ENCODE assay signal across 11 mouse cellular contexts in genomic region chr1:182465309-182465708, GRCm38 (mm10). TPM values are rescaled to one million over a fixed set of nuclear protein-coding genes. Genes with fewer than 3 reads are reported as not detected.
DNase-seq lines count a peak whose midpoint lies in the region; ATAC-seq lines count a peak whose summit lies in the region.
"Had no signal": no experiment of that assay in that cellular context is flagged by ENCODE, and none has a peak within 500 bp of the region (broad histone marks: within the 10 kb centered on the region; RNA-seq: fewer than 3 reads in every experiment).

No protein-coding gene starts in this region.

- H3K4me2 ChIP-seq in heart, embryonic 13.5 days, result no peak overlapping the region
- no peak overlapping the region for H3K4me2 ChIP-seq in heart, embryonic 12.5 days
- no peak overlapping the region for H3K4me2 ChIP-seq in midbrain, embryonic 13.5 days (replicated peaks)
- no peak overlapping the region for H3K4me2 ChIP-seq in midbrain, embryonic 14.5 days (ENCODE audit: low read length)
- 0 out of 2 replicates have a peak overlapping the region, but pooled peaks have one; percentile 1 for H3K4me2 ChIP-seq in kidney, embryonic 16.5 days (replicated peaks; ENCODE audit: low read depth, low read length)
- no peak overlapping the region for H3K4me2 ChIP-seq in stomach, embryonic 16.5 days (ENCODE audit: low read depth, low read length)
- H3K4me2 ChIP-seq: limb, embryonic 15.5 days had no signal

- H3K4me1 ChIP-seq in heart, embryonic 13.5 days, result peaks cover 21% of the 10 kb centered on the region
- peaks cover 12% of the 10 kb centered on the region for H3K4me1 ChIP-seq in heart, embryonic 12.5 days (replicated peaks)
- 0 out of 2 replicates have a peak, but pooled peaks cover 8% of the 10 kb centered on the region for H3K4me1 ChIP-seq in midbrain, embryonic 13.5 days (replicated peaks)
- no peaks in the 10 kb centered on the region for H3K4me1 ChIP-seq in midbrain, embryonic 14.5 days (ENCODE audit: control insufficient read depth, insufficient read depth, low read length)
- H3K4me1 ChIP-seq in kidney, embryonic 16.5 days (ENCODE audit: insufficient read depth, low read length), result peaks cover 43% of the 10 kb centered on the region
- H3K4me1 ChIP-seq in stomach, embryonic 16.5 days (ENCODE audit: control insufficient read depth, insufficient read depth, low read length), result peaks cover 17% of the 10 kb centered on the region
- H3K4me1 ChIP-seq: limb, embryonic 15.5 days had no signal

- no peaks in the 10 kb centered on the region for H3K27me3 ChIP-seq in heart, embryonic 13.5 days (replicated peaks)
- H3K27me3 ChIP-seq in heart, embryonic 12.5 days (replicated peaks), result no peaks in the 10 kb centered on the region
- no peaks in the 10 kb centered on the region for H3K27me3 ChIP-seq in midbrain, embryonic 13.5 days
- H3K27me3 ChIP-seq in midbrain, embryonic 14.5 days (ENCODE audit: control insufficient read depth, insufficient read depth, low read length), result no peaks in the 10 kb centered on the region
- H3K27me3 ChIP-seq in kidney, embryonic 16.5 days (ENCODE audit: insufficient read depth, low read length), result no peaks in the 10 kb centered on the region
- H3K27me3 ChIP-seq in stomach, embryonic 16.5 days (ENCODE audit: control insufficient read depth, insufficient read depth, low read length), result no peaks in the 10 kb centered on the region
- H3K27me3 ChIP-seq: limb, embryonic 15.5 days; megakaryocyte, embryonic 14.5 days had no signal

- no peak overlapping the region for H3K4me3 ChIP-seq in heart, embryonic 13.5 days
- H3K4me3 ChIP-seq in heart, embryonic 12.5 days, result no peak overlapping the region
- no peak overlapping the region for H3K4me3 ChIP-seq in midbrain, embryonic 13.5 days (replicated peaks)
- H3K4me3 ChIP-seq in midbrain, embryonic 14.5 days (replicated peaks; ENCODE audit: low read depth, low read length), result no peak overlapping the region
- no peak overlapping the region for H3K4me3 ChIP-seq in kidney, embryonic 16.5 days (ENCODE audit: low read length)
- no peak overlapping the region for H3K4me3 ChIP-seq in stomach, embryonic 16.5 days (replicated peaks; ENCODE audit: low read length)
- H3K4me3 ChIP-seq: limb, embryonic 15.5 days had no signal

- ATAC-seq in heart, embryonic 13.5 days (ENCODE audit: extremely low read depth, insufficient number of reproducible peaks, low FRiP score, low TSS enrichment), result no peak
- no peak for ATAC-seq in heart, embryonic 12.5 days (ENCODE audit: insufficient number of reproducible peaks, low FRiP score)
- 0 out of 2 replicates have a peak, but pooled peaks have one; percentile 9 for ATAC-seq in midbrain, embryonic 13.5 days
- ATAC-seq in midbrain, embryonic 14.5 days (ENCODE audit: low FRiP score, low TSS enrichment), result no peak
- ATAC-seq in kidney, embryonic 16.5 days (ENCODE audit: low FRiP score, low TSS enrichment), result peak; percentile 84
- ATAC-seq in stomach, embryonic 16.5 days (ENCODE audit: insufficient read depth, low FRiP score), result no peak; the same call in 1 of the 2 replicates

- peaks cover 55% of the 10 kb centered on the region for H3K36me3 ChIP-seq in heart, embryonic 13.5 days
- H3K36me3 ChIP-seq in heart, embryonic 12.5 days, result peaks cover 48% of the 10 kb centered on the region
- H3K36me3 ChIP-seq in midbrain, embryonic 13.5 days, result peaks cover 53% of the 10 kb centered on the region
- H3K36me3 ChIP-seq in midbrain, embryonic 14.5 days (ENCODE audit: control insufficient read depth, insufficient read depth, low read length), result peaks cover 45% of the 10 kb centered on the region
- peaks cover 42% of the 10 kb centered on the region for H3K36me3 ChIP-seq in kidney, embryonic 16.5 days (ENCODE audit: insufficient read depth, low read length)
- peaks cover 17% of the 10 kb centered on the region for H3K36me3 ChIP-seq in stomach, embryonic 16.5 days (ENCODE audit: control insufficient read depth, insufficient read depth, low read length)

- no peak for DNase-seq in midbrain, embryonic 14.5 days
- DNase-seq in frontal cortex, postnatal 10 days (ENCODE audit: low spot score in 2 of 2), result no peak
- DNase-seq in retina, postnatal 1 day, result no peak
- DNase-seq: adrenal gland, postnatal 10 days had no signal

- 56% methylated on average over 4 of the region's 4 CpGs for WGBS in heart, embryonic 13.5 days
- 62% methylated on average over 4 of the region's 4 CpGs for WGBS in heart, embryonic 12.5 days
- WGBS in midbrain, embryonic 13.5 days, result 83% methylated on average over 4 of the region's 4 CpGs
- 88% methylated on average over 4 of the region's 4 CpGs for WGBS in midbrain, embryonic 14.5 days
- WGBS in kidney, embryonic 16.5 days, result 22% methylated on average over 4 of the region's 4 CpGs
- 30% methylated on average over 4 of the region's 4 CpGs for WGBS in stomach, embryonic 16.5 days

- peak overlapping the region; percentile 19; the same call in 1 of the 2 replicates for H3K9ac ChIP-seq in heart, embryonic 13.5 days
- no peak overlapping the region for H3K9ac ChIP-seq in heart, embryonic 12.5 days
- H3K9ac ChIP-seq in midbrain, embryonic 13.5 days (replicated peaks), result no peak overlapping the region
- no peak overlapping the region for H3K9ac ChIP-seq in midbrain, embryonic 14.5 days (replicated peaks; ENCODE audit: low read length)
- no peak overlapping the region for H3K9ac ChIP-seq in kidney, embryonic 16.5 days (replicated peaks; ENCODE audit: low read length)
- H3K9ac ChIP-seq in stomach, embryonic 16.5 days (ENCODE audit: low read length), result peak overlapping the region; percentile 26; the same call in 1 of the 2 replicates
- H3K9ac ChIP-seq: limb, embryonic 15.5 days had no signal

- no peaks in the 10 kb centered on the region for H3K9me3 ChIP-seq in heart, embryonic 13.5 days
- H3K9me3 ChIP-seq in heart, embryonic 12.5 days (replicated peaks), result no peaks in the 10 kb centered on the region
- no peaks in the 10 kb centered on the region for H3K9me3 ChIP-seq in midbrain, embryonic 13.5 days
- H3K9me3 ChIP-seq in midbrain, embryonic 14.5 days (ENCODE audit: control insufficient read depth, low read length), result no peaks in the 10 kb centered on the region
- H3K9me3 ChIP-seq in kidney, embryonic 16.5 days (ENCODE audit: low read length), result no peaks in the 10 kb centered on the region
- H3K9me3 ChIP-seq in stomach, embryonic 16.5 days (replicated peaks; ENCODE audit: control insufficient read depth, low read length), result no peaks in the 10 kb centered on the region
- H3K9me3 ChIP-seq: limb, embryonic 15.5 days had no signal

- peak overlapping the region; percentile 28; the same call in 1 of the 2 replicates for H3K27ac ChIP-seq in heart, embryonic 13.5 days (replicated peaks)
- H3K27ac ChIP-seq in heart, embryonic 12.5 days (ENCODE audit: poor library complexity, severe bottlenecking), result no peak overlapping the region
- H3K27ac ChIP-seq in midbrain, embryonic 13.5 days, result 0 out of 2 replicates have a peak overlapping the region, but pooled peaks have one; percentile 30
- no peak overlapping the region for H3K27ac ChIP-seq in midbrain, embryonic 14.5 days (replicated peaks; ENCODE audit: low read depth, low read length)
- peak overlapping the region; percentile 81 for H3K27ac ChIP-seq in kidney, embryonic 16.5 days (ENCODE audit: low read length)
- peak overlapping the region; percentile 62 for H3K27ac ChIP-seq in stomach, embryonic 16.5 days (ENCODE audit: low read length)
- H3K27ac ChIP-seq: limb, embryonic 15.5 days had no signal

RNA-seq across cellular contexts. Expression of gene Capn2, which starts 52.1 kb away (rescaled TPM):
- 90.2 and 93.3 TPM in 2 replicates for polyA plus RNA-seq in heart, embryonic 13.5 days (2015; fragmentation: Nextera tagmentation; extraction: Ambion mirVana)
- 119 and 123 TPM in 2 replicates for polyA plus RNA-seq in heart, embryonic 12.5 days (2016; fragmentation: Nextera tagmentation; extraction: Ambion mirVana)
- 75.3 and 80.9 TPM in 2 replicates for polyA plus RNA-seq in midbrain, embryonic 13.5 days (2015; fragmentation: Nextera tagmentation; extraction: Ambion mirVana)
- 57.9 and 68.7 TPM in 2 replicates for polyA plus RNA-seq in midbrain, embryonic 14.5 days (2014; fragmentation: Nextera tagmentation; extraction: Ambion mirVana)
- polyA plus RNA-seq in kidney, embryonic 16.5 days (2015; fragmentation: Nextera tagmentation; extraction: Ambion mirVana), result 136 and 142 TPM in 2 replicates
- 127 and 139 TPM in 2 replicates for polyA plus RNA-seq in stomach, embryonic 16.5 days (2015; fragmentation: Nextera tagmentation; extraction: Ambion mirVana)

RNA-seq across cellular contexts. Expression of gene Trp53bp2, which starts 56.3 kb away (rescaled TPM):
- polyA plus RNA-seq in heart, embryonic 13.5 days (2015; fragmentation: Nextera tagmentation; extraction: Ambion mirVana), result 12.2 and 12.7 TPM in 2 replicates
- polyA plus RNA-seq in heart, embryonic 12.5 days (2016; fragmentation: Nextera tagmentation; extraction: Ambion mirVana), result 18.9 and 19.8 TPM in 2 replicates
- polyA plus RNA-seq in midbrain, embryonic 13.5 days (2015; fragmentation: Nextera tagmentation; extraction: Ambion mirVana), result 24.0 and 25.7 TPM in 2 replicates
- 13.9 and 25.5 TPM in 2 replicates for polyA plus RNA-seq in midbrain, embryonic 14.5 days (2014; fragmentation: Nextera tagmentation; extraction: Ambion mirVana)
- 26.2 and 30.0 TPM in 2 replicates for polyA plus RNA-seq in kidney, embryonic 16.5 days (2015; fragmentation: Nextera tagmentation; extraction: Ambion mirVana)
- 18.7 and 19.3 TPM in 2 replicates for polyA plus RNA-seq in stomach, embryonic 16.5 days (2015; fragmentation: Nextera tagmentation; extraction: Ambion mirVana)

Comparison
In these comparisons a context has a peak if more than half of its experiments do, and no peak if none do; other contexts are left out.
1. ATAC-seq: peak in midbrain, embryonic 13.5 days (single experiment) and kidney, embryonic 16.5 days (single experiment); none in heart, embryonic 13.5 days (single experiment), heart, embryonic 12.5 days (single experiment), midbrain, embryonic 14.5 days (single experiment) and stomach, embryonic 16.5 days (single experiment).
2. H3K27ac ChIP-seq: peak in heart, embryonic 13.5 days (single experiment), midbrain, embryonic 13.5 days (single experiment), kidney, embryonic 16.5 days (single experiment) and stomach, embryonic 16.5 days (single experiment); none in heart, embryonic 12.5 days (single experiment) and midbrain, embryonic 14.5 days (single experiment).
3. H3K9ac ChIP-seq: peak in heart, embryonic 13.5 days (single experiment) and stomach, embryonic 16.5 days (single experiment); none in heart, embryonic 12.5 days (single experiment), midbrain, embryonic 13.5 days (single experiment), midbrain, embryonic 14.5 days (single experiment) and kidney, embryonic 16.5 days (single experiment).